Mouse (Mus musculus) olfactory bulb, adult 2 months (tissue): ENCODE measurements around the gene Hoxa6. TPM values are rescaled to one million over a fixed set of nuclear protein-coding genes. Genes with fewer than 3 reads are reported as not detected.

Source experiments
- H3K27ac ChIP-seq: fragments of 200-500 bp; 2 replicates; pipeline ENCODE4 v1.5.1; 2012; ENCODE audit warnings: low read depth, low read length; ENCODE audit not compliant: insufficient read depth
- H3K4me1 ChIP-seq: fragments of 200-500 bp; 2 replicates; pipeline ENCODE4 v1.6.1; 2012; ENCODE audit warnings: low read length; ENCODE audit not compliant: control insufficient read depth, insufficient read depth
- H3K4me3 ChIP-seq: fragments of 200-500 bp; 2 replicates; pipeline ENCODE4 v1.5.1; 2012; ENCODE audit warnings: mild to moderate bottlenecking, low read depth, low read length, moderate library complexity; ENCODE audit not compliant: insufficient read depth
- CTCF ChIP-seq: fragments of 200-500 bp; IDR thresholded peaks from 2 replicates; pipeline ENCODE4 v1.5.1; 2012; ENCODE audit warnings: low read depth, mild to moderate bottlenecking, low read length, moderate library complexity; ENCODE audit not compliant: insufficient read depth
- POLR2A ChIP-seq: fragments of 200-500 bp; IDR thresholded peaks from 2 replicates; pipeline ENCODE4 v1.6.1; 2012; ENCODE audit warnings: mild to moderate bottlenecking, low read depth, low read length, moderate library complexity; ENCODE audit not compliant: insufficient read depth
- WGBS: fragments of 180-500 bp; shearing (Covaris S2); methylation state at CpG from one replicate; pipeline ENCODE4 v1.1.7; 2018; 5-methylcytosine and 5-hydroxymethylcytosine counted together
- polyA plus RNA-seq: library from polyadenylated mRNA; stranded (reverse); fragments of >200 nt; gene quantifications from 2 replicates; pipeline ENCODE4 v1.2.4, GENCODE M21; 2012; ENCODE audit warnings: low replicate concordance; ENCODE audit not compliant: missing spikeins, insufficient read depth, insufficient read length

The Hoxa6 gene
- not detected in 2 replicates for polyA plus RNA-seq

DNA sequence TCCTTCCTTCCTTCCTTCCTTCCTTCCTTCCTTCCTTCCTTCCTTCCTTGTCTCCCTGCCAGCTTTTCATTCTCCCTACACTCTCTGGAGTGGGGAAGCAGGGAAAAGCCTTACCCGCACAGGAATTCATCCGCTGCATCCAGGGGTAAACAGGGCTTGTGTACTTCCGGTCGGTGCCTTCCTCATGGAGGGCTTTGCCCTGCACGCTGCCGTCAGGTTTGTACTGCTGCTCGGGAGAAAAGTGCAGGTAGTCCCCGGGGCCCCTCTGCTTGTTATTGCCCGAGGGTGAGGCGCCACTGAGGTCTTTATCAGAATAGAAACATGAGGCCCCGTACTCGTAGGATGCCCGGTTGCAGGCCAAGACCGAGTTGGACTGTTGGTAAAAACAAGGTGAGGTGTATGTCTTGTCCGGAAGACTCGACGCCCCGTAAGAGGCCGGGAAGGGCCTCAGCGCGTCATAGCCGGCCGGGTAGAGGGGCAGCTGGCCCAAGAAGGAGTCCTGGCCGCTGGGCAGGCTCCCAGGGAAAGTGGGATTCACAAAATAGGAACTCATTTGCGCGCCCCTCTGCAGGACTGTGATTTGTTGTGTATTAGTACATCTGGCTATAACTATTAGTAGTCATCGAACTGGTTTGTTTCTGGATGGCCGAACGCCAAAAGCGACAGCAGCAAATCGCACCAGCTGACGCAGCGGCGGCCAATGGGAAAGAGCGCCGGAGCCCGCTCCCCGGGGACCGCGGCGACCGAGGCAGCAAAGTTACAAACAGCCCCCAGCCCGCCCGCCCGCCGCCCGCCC is at the start of gene Hoxa6:
Gene Hoxa6, minus strand, starts transcription at position 651 of the 796 bp plus-strand sequence.
- Histone ChIP-seq H3K27ac (no peak within 1 kb of the TSS), H3K4me3 (no peak within 1 kb of the TSS), H3K4me1 (peaks cover 4% of the 10 kb centered on the region)
- TF ChIP-seq POLR2A, result no peak
- TF ChIP-seq CTCF, result no peak
- 1% methylated on average over 47 of the region's 47 CpGs for WGBS

DNA sequence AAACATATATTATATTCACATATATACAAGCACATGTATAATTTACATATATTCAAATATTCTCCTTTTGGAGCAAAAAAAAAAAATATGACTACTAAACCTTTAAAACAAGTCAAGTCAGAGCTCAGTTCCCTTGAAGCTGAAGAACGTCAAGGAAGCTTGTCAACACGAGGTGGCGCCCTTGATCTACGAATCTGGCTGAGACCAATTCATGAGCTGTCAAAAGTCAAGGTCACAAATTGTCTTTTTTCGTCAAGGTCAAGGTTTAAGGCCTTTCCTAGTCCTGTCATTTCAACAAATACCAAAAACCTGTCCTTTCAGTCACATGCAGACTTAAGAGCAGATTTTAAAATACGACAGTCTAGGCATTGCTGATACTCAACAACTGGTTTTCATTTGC is 48.4 kb upstream of the Hoxa6 start:
- H3K4me3 ChIP-seq, result no peak overlapping the region

DNA sequence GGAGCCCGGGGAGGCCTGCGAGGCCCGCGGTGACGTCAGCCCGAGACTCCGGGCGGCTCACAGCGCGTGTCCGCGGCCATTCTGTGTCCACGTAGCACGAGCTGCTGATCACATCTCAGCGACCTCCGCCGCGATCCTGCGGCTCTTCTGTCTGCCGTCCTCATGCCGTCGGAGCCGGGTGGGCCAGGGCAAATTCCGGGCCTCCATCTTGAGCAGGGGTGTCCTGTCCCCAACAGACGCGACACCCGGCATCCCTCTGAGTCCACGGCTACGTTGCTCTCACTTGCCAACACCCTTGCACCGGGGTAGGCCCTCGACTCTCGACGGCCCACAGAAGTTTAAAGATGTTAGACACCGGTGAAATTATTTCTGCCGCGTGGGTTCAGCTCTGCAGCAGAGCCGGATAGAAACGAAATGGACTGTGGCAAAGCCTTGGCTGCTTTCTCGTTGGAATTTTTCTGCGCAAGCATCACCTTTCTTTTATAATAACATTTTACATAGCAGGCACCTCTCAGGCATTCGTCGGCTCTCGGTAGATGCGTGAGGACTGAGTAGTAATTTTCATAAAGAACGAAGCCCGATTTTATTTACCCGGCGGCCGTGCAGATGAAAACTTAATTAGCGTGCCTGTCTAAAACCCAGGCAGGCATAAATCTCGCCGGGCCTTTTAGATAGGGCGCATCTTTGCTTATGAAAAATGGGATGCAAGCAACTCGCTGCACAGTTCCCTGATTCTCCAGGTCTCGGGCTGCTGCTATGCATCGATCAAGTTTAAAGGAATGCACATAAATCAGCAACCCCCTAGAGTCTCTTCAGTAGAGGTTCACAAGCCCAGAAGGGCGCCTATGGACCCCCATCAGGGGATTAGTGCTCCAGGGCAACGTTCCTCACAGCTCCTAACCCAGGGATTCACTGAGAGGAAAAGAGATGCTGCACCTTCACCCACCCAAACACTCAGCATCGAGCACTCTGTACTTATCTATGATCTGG is 45.3 kb upstream of the Hoxa6 start:
- 2% methylated on average over 59 of the region's 59 CpGs for WGBS
- Histone ChIP-seq H3K4me3 (no peak overlapping the region), H3K4me1 (no peaks in the 10 kb centered on the region), H3K27ac (no peak overlapping the region)
- no peak for TF ChIP-seq CTCF
- TF ChIP-seq POLR2A, result no peak

More for the DNA sequence above, 48.4 kb upstream of the Hoxa6 start:
- no peak for TF ChIP-seq POLR2A
- 0 out of 2 replicates have a peak, but pooled peaks have one; percentile 17 for TF ChIP-seq CTCF
- Histone ChIP-seq H3K4me1 (no peaks in the 10 kb centered on the region), H3K27ac (no peak overlapping the region)
- WGBS, result 2% methylated on average over 6 of the region's 6 CpGs

DNA sequence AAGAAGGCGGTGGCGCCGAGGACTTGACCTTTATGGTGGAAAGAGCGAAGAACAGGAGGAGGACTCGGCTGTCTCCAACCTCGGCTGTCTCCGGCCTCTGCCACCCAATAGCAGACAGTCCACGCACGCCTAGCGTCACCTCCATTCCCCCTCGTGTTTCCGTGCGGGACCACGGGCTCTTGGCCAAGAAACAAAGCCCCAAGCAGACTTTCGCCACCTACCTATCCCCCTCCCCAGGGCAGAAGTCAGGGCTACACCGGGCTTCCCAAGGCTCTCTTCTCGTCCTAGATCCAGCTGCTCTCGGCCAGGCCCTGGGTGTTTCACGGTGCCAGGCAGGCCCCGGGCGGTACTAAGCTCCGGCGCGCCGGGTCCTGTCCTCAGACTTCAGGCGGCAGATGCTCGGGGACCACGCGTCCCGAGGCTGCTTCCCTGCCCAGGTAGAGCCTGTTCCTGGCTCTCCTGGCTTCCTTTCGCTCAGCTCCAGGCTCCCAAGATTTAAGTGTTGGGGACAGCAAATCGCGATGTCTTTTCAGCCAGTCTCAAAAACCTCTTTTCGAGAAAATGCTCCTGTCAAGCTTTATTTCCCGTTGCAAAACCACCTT is 44.4 kb upstream of the Hoxa6 start:
- H3K4me3 ChIP-seq, result no peak overlapping the region
- WGBS, result 2% methylated on average over 35 of the region's 35 CpGs
- H3K4me1 ChIP-seq, result no peaks in the 10 kb centered on the region
- TF ChIP-seq CTCF (no peak), POLR2A (no peak)
- H3K27ac ChIP-seq, result no peak overlapping the region

- TF ChIP-seq POLR2A, result no peak
- no peak for TF ChIP-seq CTCF
- H3K4me3 ChIP-seq, result no peak overlapping the region
- WGBS, result 5% methylated on average over 24 of the region's 24 CpGs
- H3K27ac ChIP-seq, result no peak overlapping the region
- no peaks in the 10 kb centered on the region for H3K4me1 ChIP-seq
Observed at GRCm38 (mm10) chr6:52252016-52252774, 43.7 kb upstream of the Hoxa6 start.

- 11% methylated on average over 7 of the region's 7 CpGs for WGBS
- H3K4me1 ChIP-seq, result no peaks in the 10 kb centered on the region
- no peak for TF ChIP-seq CTCF
- no peak for TF ChIP-seq POLR2A
- no peak overlapping the region for H3K27ac ChIP-seq
- no peak overlapping the region for H3K4me3 ChIP-seq
Observed at GRCm38 (mm10) chr6:52251177-52251879, 42.8 kb upstream of the Hoxa6 start.

DNA sequence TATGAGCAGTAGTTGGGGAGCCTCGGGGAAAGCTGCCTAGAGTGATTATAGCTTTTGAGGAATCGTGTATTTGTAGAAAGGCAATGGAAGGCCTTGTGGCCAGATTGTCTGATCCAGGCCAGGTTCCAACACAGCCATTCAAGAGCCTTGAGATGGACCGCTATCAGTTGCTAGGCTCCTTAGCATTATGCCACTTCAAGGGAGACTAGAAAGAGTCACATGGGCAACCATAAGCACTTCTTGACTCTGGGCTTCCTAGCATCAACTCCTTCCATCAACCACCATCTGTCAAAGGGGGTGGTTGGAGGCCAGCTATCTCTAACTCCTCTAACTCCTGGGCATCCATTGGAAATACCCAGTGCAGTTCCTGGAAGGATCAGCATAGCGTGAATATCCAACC is 41.3 kb upstream of the Hoxa6 start:
- no peak overlapping the region for H3K4me3 ChIP-seq
- no peak for TF ChIP-seq CTCF
- no peak for TF ChIP-seq POLR2A
- H3K27ac ChIP-seq, result no peak overlapping the region
- WGBS, result 4% methylated on average over 4 of the region's 4 CpGs
- no peaks in the 10 kb centered on the region for H3K4me1 ChIP-seq

- H3K27ac ChIP-seq, result no peak overlapping the region
- TF ChIP-seq CTCF, result no peak
- no peak for TF ChIP-seq POLR2A
- no peaks in the 10 kb centered on the region for H3K4me1 ChIP-seq
- 2% methylated on average over 16 of the region's 16 CpGs for WGBS
- H3K4me3 ChIP-seq, result no peak overlapping the region
Observed at GRCm38 (mm10) chr6:52249415-52249738, 40.9 kb upstream of the Hoxa6 start.
